Mouse (Mus musculus): ENCODE results near the gene Exoc4.

Gene Exoc4

GRCm38 (mm10) chr6:33987132-33987531, 738.2 kb downstream of the Exoc4 start:
- in situ Hi-C loops (cut with MboI; ENCODE audit: unreplicated experiment in 2 of 2), result no loop called here

GRCm38 (mm10) chr6:33992213-33993034, 743.5 kb downstream of the Exoc4 start:
- in situ Hi-C loops (cut with MboI; ENCODE audit: unreplicated experiment in 2 of 2), result no loop called here

GRCm38 (mm10) chr6:33993842-33994241, 745.0 kb downstream of the Exoc4 start:
- in situ Hi-C loops (cut with MboI; ENCODE audit: unreplicated experiment in 2 of 2), result no loop called here

GRCm38 (mm10) chr6:33998590-33998989, 749.7 kb downstream of the Exoc4 start:
- in situ Hi-C loops (cut with MboI; ENCODE audit: unreplicated experiment in 2 of 2), result no loop called here

GRCm38 (mm10) chr6:33999530-33999929, 750.6 kb downstream of the Exoc4 start:
- in situ Hi-C loops (cut with MboI; ENCODE audit: unreplicated experiment in 2 of 2), result no loop called here

DNA sequence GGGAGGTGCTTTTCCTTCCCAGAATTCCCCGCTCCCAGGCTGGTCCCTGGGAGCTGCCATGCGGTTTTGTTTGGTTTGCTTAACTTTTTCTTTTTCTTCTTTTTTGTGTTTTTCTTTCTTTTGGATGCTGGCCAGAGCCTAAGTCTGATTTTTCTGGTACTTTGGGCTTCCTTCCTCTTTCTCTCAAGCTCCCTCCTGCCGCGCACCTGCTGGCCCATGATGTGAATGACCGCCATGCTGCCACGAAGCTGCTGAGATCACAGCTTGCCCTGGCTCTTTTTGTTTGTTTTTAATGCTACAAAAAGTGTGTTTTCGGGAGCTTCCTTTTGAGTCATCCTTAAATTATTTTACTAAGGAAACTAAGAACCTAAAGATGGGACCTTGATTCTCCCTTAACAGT, 751.8 kb downstream of the Exoc4 start:
- in situ Hi-C loops (cut with MboI; ENCODE audit: unreplicated experiment in 2 of 2), result no loop called here

- in situ Hi-C loops (cut with MboI; ENCODE audit: unreplicated experiment in 2 of 2), result no loop called here
Measured at GRCm38 (mm10) chr6:34003033-34003432, 754.1 kb downstream of the Exoc4 start.

GRCm38 (mm10) chr6:34013469-34013868, 764.6 kb downstream of the Exoc4 start:
- in situ Hi-C loops (cut with MboI; ENCODE audit: unreplicated experiment in 2 of 2), result no loop called here

Data from v-Abl transformed pro-B cells (cell line).